Mouse (Mus musculus): ENCODE measurements around the gene Atf5. TPM values are rescaled to one million over a fixed set of nuclear protein-coding genes. Genes with fewer than 3 reads are reported as not detected.

Gene Atf5
- 2.5 and 3.0 TPM in 2 replicates for polyA plus RNA-seq (2015; fragmentation: Nextera tagmentation; extraction: Ambion mirVana)

GRCm38 (mm10) chr7:44816470-44817021 lies at the start of gene Atf5:
Gene Atf5, minus strand, starts transcription at chr7:44816658.
- no peaks in the 10 kb centered on the region for H3K9me3 ChIP-seq (replicated peaks; ENCODE audit: control insufficient read depth, low read length, poor library complexity, severe bottlenecking)
- WGBS, result under 1% methylated on average over 51 of the region's 57 CpGs
- H3K4me3 ChIP-seq (ENCODE audit: low read depth, low read length), result peak within 1 kb of the TSS; percentile 89
- peaks cover 40% of the 10 kb centered on the region for H3K4me1 ChIP-seq (ENCODE audit: control insufficient read depth, insufficient read depth, low read length)
- no peaks in the 10 kb centered on the region for H3K36me3 ChIP-seq (ENCODE audit: control insufficient read depth, insufficient read depth, low read length)
- H3K4me2 ChIP-seq (ENCODE audit: low read length), result peak within 1 kb of the TSS; percentile 68
- H3K27ac ChIP-seq (ENCODE audit: low read length), result peak within 1 kb of the TSS; percentile 90
- H3K27me3 ChIP-seq (ENCODE audit: control insufficient read depth, insufficient read depth, low read depth, low read length), result no peaks in the 10 kb centered on the region
- no peak for ATAC-seq
- peak within 1 kb of the TSS; percentile 92 for H3K9ac ChIP-seq (ENCODE audit: low read depth, low read length)

- Histone ChIP-seq H3K4me2 (ENCODE audit: low read length) (no peak overlapping the region), H3K9me3 (replicated peaks; ENCODE audit: control insufficient read depth, low read length, poor library complexity, severe bottlenecking) (no peaks in the 10 kb centered on the region), H3K27ac (ENCODE audit: low read length) (0 out of 2 replicates have a peak overlapping the region, but pooled peaks have one; percentile 13), H3K9ac (ENCODE audit: low read depth, low read length) (0 out of 2 replicates have a peak overlapping the region, but pooled peaks have one; percentile 21), H3K4me1 (ENCODE audit: control insufficient read depth, insufficient read depth, low read length) (peaks cover 42% of the 10 kb centered on the region), H3K27me3 (ENCODE audit: control insufficient read depth, insufficient read depth, low read depth, low read length) (no peaks in the 10 kb centered on the region), H3K4me3 (ENCODE audit: low read depth, low read length) (no peak overlapping the region), H3K36me3 (ENCODE audit: control insufficient read depth, insufficient read depth, low read length) (peaks cover 38% of the 10 kb centered on the region)
- no peak for ATAC-seq
- 81% methylated on average over 24 of the region's 24 CpGs for WGBS
These were observed 48.4 kb upstream of the Atf5 start for GRCm38 (mm10) chr7:44864595-44865542.

- no peaks in the 10 kb centered on the region for H3K9me3 ChIP-seq (replicated peaks; ENCODE audit: control insufficient read depth, low read length, poor library complexity, severe bottlenecking)
- H3K4me3 ChIP-seq (ENCODE audit: low read depth, low read length), result no peak overlapping the region
- no peak overlapping the region for H3K4me2 ChIP-seq (ENCODE audit: low read length)
- 83% methylated on average over 11 of the region's 11 CpGs for WGBS
- no peak overlapping the region for H3K9ac ChIP-seq (ENCODE audit: low read depth, low read length)
- H3K4me1 ChIP-seq (ENCODE audit: control insufficient read depth, insufficient read depth, low read length), result peaks cover 42% of the 10 kb centered on the region
- H3K27me3 ChIP-seq (ENCODE audit: control insufficient read depth, insufficient read depth, low read depth, low read length), result no peaks in the 10 kb centered on the region
- H3K36me3 ChIP-seq (ENCODE audit: control insufficient read depth, insufficient read depth, low read length), result peaks cover 38% of the 10 kb centered on the region
- ATAC-seq, result no peak
- H3K27ac ChIP-seq (ENCODE audit: low read length), result no peak overlapping the region
These were observed 47.6 kb upstream of the Atf5 start for GRCm38 (mm10) chr7:44863982-44864494.

GRCm38 (mm10) chr7:44863210-44863609 lies 46.8 kb upstream of the Atf5 start:
- ATAC-seq, result no peak
- Histone ChIP-seq H3K4me3 (ENCODE audit: low read depth, low read length) (no peak overlapping the region), H3K9ac (ENCODE audit: low read depth, low read length) (no peak overlapping the region), H3K27ac (ENCODE audit: low read length) (no peak overlapping the region), H3K4me1 (ENCODE audit: control insufficient read depth, insufficient read depth, low read length) (peaks cover 42% of the 10 kb centered on the region), H3K36me3 (ENCODE audit: control insufficient read depth, insufficient read depth, low read length) (peaks cover 38% of the 10 kb centered on the region), H3K4me2 (ENCODE audit: low read length) (no peak overlapping the region), H3K27me3 (ENCODE audit: control insufficient read depth, insufficient read depth, low read depth, low read length) (no peaks in the 10 kb centered on the region), H3K9me3 (replicated peaks; ENCODE audit: control insufficient read depth, low read length, poor library complexity, severe bottlenecking) (no peaks in the 10 kb centered on the region)
- WGBS, result 92% methylated on average over 14 of the region's 14 CpGs

GRCm38 (mm10) chr7:44862434-44862833 lies 46.0 kb upstream of the Atf5 start:
- no peak for ATAC-seq
- no peak overlapping the region for H3K27ac ChIP-seq (ENCODE audit: low read length)
- H3K4me2 ChIP-seq (ENCODE audit: low read length), result no peak overlapping the region
- H3K4me3 ChIP-seq (ENCODE audit: low read depth, low read length), result no peak overlapping the region
- no peaks in the 10 kb centered on the region for H3K9me3 ChIP-seq (replicated peaks; ENCODE audit: control insufficient read depth, low read length, poor library complexity, severe bottlenecking)
- H3K27me3 ChIP-seq (ENCODE audit: control insufficient read depth, insufficient read depth, low read depth, low read length), result no peaks in the 10 kb centered on the region
- peaks cover 38% of the 10 kb centered on the region for H3K36me3 ChIP-seq (ENCODE audit: control insufficient read depth, insufficient read depth, low read length)
- WGBS, result 95% methylated on average over 8 of the region's 8 CpGs
- peaks cover 41% of the 10 kb centered on the region for H3K4me1 ChIP-seq (ENCODE audit: control insufficient read depth, insufficient read depth, low read length)
- no peak overlapping the region for H3K9ac ChIP-seq (ENCODE audit: low read depth, low read length)

- H3K27me3 ChIP-seq (ENCODE audit: control insufficient read depth, insufficient read depth, low read depth, low read length), result no peaks in the 10 kb centered on the region
- WGBS, result 81% methylated on average over 14 of the region's 14 CpGs
- ATAC-seq, result no peak
- H3K4me1 ChIP-seq (ENCODE audit: control insufficient read depth, insufficient read depth, low read length), result peaks cover 33% of the 10 kb centered on the region
- H3K4me3 ChIP-seq (ENCODE audit: low read depth, low read length), result no peak overlapping the region
- H3K4me2 ChIP-seq (ENCODE audit: low read length), result no peak overlapping the region
- no peaks in the 10 kb centered on the region for H3K9me3 ChIP-seq (replicated peaks; ENCODE audit: control insufficient read depth, low read length, poor library complexity, severe bottlenecking)
- H3K27ac ChIP-seq (ENCODE audit: low read length), result no peak overlapping the region
- H3K36me3 ChIP-seq (ENCODE audit: control insufficient read depth, insufficient read depth, low read length), result peaks cover 38% of the 10 kb centered on the region
- no peak overlapping the region for H3K9ac ChIP-seq (ENCODE audit: low read depth, low read length)
These were observed 45.0 kb upstream of the Atf5 start for GRCm38 (mm10) chr7:44861429-44861816.

- Histone ChIP-seq H3K36me3 (ENCODE audit: control insufficient read depth, insufficient read depth, low read length) (peaks cover 36% of the 10 kb centered on the region), H3K4me3 (ENCODE audit: low read depth, low read length) (no peak overlapping the region), H3K9ac (ENCODE audit: low read depth, low read length) (no peak overlapping the region), H3K4me2 (ENCODE audit: low read length) (no peak overlapping the region), H3K4me1 (ENCODE audit: control insufficient read depth, insufficient read depth, low read length) (peaks cover 28% of the 10 kb centered on the region), H3K9me3 (replicated peaks; ENCODE audit: control insufficient read depth, low read length, poor library complexity, severe bottlenecking) (no peaks in the 10 kb centered on the region), H3K27me3 (ENCODE audit: control insufficient read depth, insufficient read depth, low read depth, low read length) (no peaks in the 10 kb centered on the region), H3K27ac (ENCODE audit: low read length) (peak overlapping the region; percentile 6; the same call in 1 of the 2 replicates)
- WGBS, result 51% methylated on average over 22 of the region's 22 CpGs
- no peak for ATAC-seq
These were observed 44.3 kb upstream of the Atf5 start for GRCm38 (mm10) chr7:44860576-44861428.

GRCm38 (mm10) chr7:44859896-44860295 lies 43.4 kb upstream of the Atf5 start:
- no peak for ATAC-seq
- WGBS, result 90% methylated on average over 11 of the region's 11 CpGs
- Histone ChIP-seq H3K4me1 (ENCODE audit: control insufficient read depth, insufficient read depth, low read length) (peaks cover 22% of the 10 kb centered on the region), H3K9ac (ENCODE audit: low read depth, low read length) (no peak overlapping the region), H3K36me3 (ENCODE audit: control insufficient read depth, insufficient read depth, low read length) (peaks cover 30% of the 10 kb centered on the region), H3K27ac (ENCODE audit: low read length) (no peak overlapping the region), H3K4me3 (ENCODE audit: low read depth, low read length) (no peak overlapping the region), H3K4me2 (ENCODE audit: low read length) (no peak overlapping the region), H3K27me3 (ENCODE audit: control insufficient read depth, insufficient read depth, low read depth, low read length) (no peaks in the 10 kb centered on the region), H3K9me3 (replicated peaks; ENCODE audit: control insufficient read depth, low read length, poor library complexity, severe bottlenecking) (no peaks in the 10 kb centered on the region)
